ENCODE assay signal across 1 mouse cellular context in genomic region chr10:127180695-127181047, GRCm38 (mm10).
TF ChIP-seq lines count a peak whose summit lies in the region.

No protein-coding gene starts in this region.

TF ChIP-seq in MEL, 35 proteins besides CTCF, POLR2A, EP300 and RAD21 (continued from another document):
- TF ChIP-seq GATA1 (IDR thresholded peaks at IDR 0.05; ENCODE audit: low read depth, low read length) = peak; percentile 34; the same call in 1 of the 2 replicates
